Mouse (Mus musculus) kidney, adult 2 months (tissue): ENCODE data around the gene Itpr3.

ENCODE experiments used
- CTCF ChIP-seq: fragments of 200-500 bp; conservative IDR thresholded peaks from 2 replicates; pipeline ENCODE4 v1.5.1; 2011; ENCODE audit warnings: low read depth, mild to moderate bottlenecking, control low read depth, low read length, moderate library complexity, mixed read lengths; ENCODE audit not compliant: insufficient read depth, insufficient read length
- POLR2A ChIP-seq: fragments of 200-500 bp; IDR thresholded peaks from one replicate; pipeline ENCODE4 v1.6.1; 2011; ENCODE audit warnings: low read depth, low read length, control low read depth

GRCm38 (mm10) chr17:27029431-27029830 is 27.7 kb upstream of the Itpr3 start:
- TF ChIP-seq CTCF (no peak), POLR2A (no peak)
